Mouse (Mus musculus) stomach, postnatal 0 days (tissue): Measurements from ENCODE around the gene Rgl2. TPM values are rescaled to one million over a fixed set of nuclear protein-coding genes. Genes with fewer than 3 reads are reported as not detected.
"Not testable (repeated sequence)": the region's sequence is repeated elsewhere in the genome, so short reads cannot be mapped to it uniquely, and the experiment has no call there.

Source experiments
- ATAC-seq: fragments of 200-750 bp; cut with Nextera tagmentation; 2 replicates; pipeline ENCODE4 v1.8.0; 2017; ENCODE audit not compliant: low FRiP score, low TSS enrichment
- DNase-seq: peaks from one replicate; pipeline ENCODE4 v3.0.0-alpha.2; 2016; ENCODE audit warnings: low spot score
- H3K27ac ChIP-seq: fragments of 300-500 bp; sonication (generic); replicated peaks from 2 replicates; pipeline ENCODE4 v1.5.1; 2014; ENCODE audit warnings: mild to moderate bottlenecking, control low read depth
- H3K27me3 ChIP-seq: fragments of 300-500 bp; sonication (generic); 2 replicates; pipeline ENCODE4 v1.6.1; 2014; ENCODE audit warnings: low read length; ENCODE audit not compliant: control insufficient read depth, insufficient read depth
- H3K36me3 ChIP-seq: fragments of 300-500 bp; sonication (generic); 2 replicates; pipeline ENCODE4 v1.6.1; 2014; ENCODE audit warnings: low read length, mixed read lengths; ENCODE audit not compliant: control insufficient read depth, insufficient read depth
- H3K4me1 ChIP-seq: fragments of 300-500 bp; sonication (generic); replicated peaks from 2 replicates; pipeline ENCODE4 v1.6.1; 2014; ENCODE audit warnings: antibody characterized with exemption; ENCODE audit not compliant: control insufficient read depth, insufficient read depth
- H3K4me2 ChIP-seq: fragments of 300-500 bp; sonication (generic); replicated peaks from 2 replicates; pipeline ENCODE4 v1.6.1; 2014; ENCODE audit warnings: low read depth, mild to moderate bottlenecking, control low read depth, moderate library complexity
- H3K4me3 ChIP-seq: fragments of 300-500 bp; sonication (generic); 2 replicates; pipeline ENCODE4 v1.5.1; 2014; ENCODE audit warnings: low read depth, low read length, control low read depth
- H3K9ac ChIP-seq: fragments of 300-500 bp; sonication (generic); 2 replicates; pipeline ENCODE4 v1.6.1; 2014; ENCODE audit warnings: mild to moderate bottlenecking, low read length, control low read depth, mixed read lengths
- H3K9me3 ChIP-seq: fragments of 300-500 bp; sonication (generic); 2 replicates; pipeline ENCODE4 v1.6.1; 2016; ENCODE audit warnings: low read length; ENCODE audit not compliant: control insufficient read depth
- CTCF ChIP-seq: IDR thresholded peaks from 2 replicates; pipeline ENCODE4 v1.5.1; 2016; ENCODE audit warnings: antibody characterized with exemption, low read depth, mild to moderate bottlenecking, moderate library complexity
- EP300 ChIP-seq: optimal IDR thresholded peaks from 2 replicates; pipeline ENCODE3; 2016; ENCODE audit warnings: antibody characterized with exemption
- WGBS: fragments of 180-500 bp; shearing (Covaris S2); extraction: QIAGEN DNeasy Blood & Tissue Kit; methylation state at CpG from one replicate; pipeline ENCODE4 v1.1.7; 2014; 5-methylcytosine and 5-hydroxymethylcytosine counted together
- polyA plus RNA-seq: library from polyadenylated mRNA; unstranded; fragments of >200 nt; fragmentation: Nextera tagmentation; extraction: Ambion mirVana; gene quantifications from 2 replicates; pipeline ENCODE4 v1.2.1, GENCODE M21; 2015

Gene Rgl2
- polyA plus RNA-seq, 1 experiment from 2014 or later, result 18.6 TPM

- peak overlapping the region; percentile 50 for H3K4me3 ChIP-seq
- H3K27me3 ChIP-seq, result no peaks in the 10 kb centered on the region
- ATAC-seq (no peak), DNase-seq (no peak)
- TF ChIP-seq CTCF (no peak), EP300 (no peak)
- H3K36me3 ChIP-seq, result peaks cover 13% of the 10 kb centered on the region
- H3K4me2 ChIP-seq, result peak overlapping the region; percentile 87
- H3K9me3 ChIP-seq, result no peaks in the 10 kb centered on the region
- WGBS, result 72% methylated on average over 10 of the region's 10 CpGs
- peaks cover 6% of the 10 kb centered on the region for H3K4me1 ChIP-seq
- H3K9ac ChIP-seq, result peak overlapping the region; percentile 72
- H3K27ac ChIP-seq, result peak overlapping the region; percentile 94
Measured at GRCm38 (mm10) chr17:33950131-33950625, 20.8 kb downstream of the Rgl2 start.

GRCm38 (mm10) chr17:33951021-33951946 lies 21.9 kb downstream of the Rgl2 start, which contains the start of gene B3galt4:
TSS of gene B3galt4 (minus strand) at chr17:33951488.
- peak within 1 kb of the TSS; percentile 94 for H3K27ac ChIP-seq
- H3K4me1 ChIP-seq, result peaks cover 6% of the 10 kb centered on the region
- DNase-seq, result peak; percentile 91
- no peaks in the 10 kb centered on the region for H3K27me3 ChIP-seq
- peak within 1 kb of the TSS; percentile 72 for H3K9ac ChIP-seq
- no peaks in the 10 kb centered on the region for H3K9me3 ChIP-seq
- TF ChIP-seq CTCF, result peak; percentile 13
- TF ChIP-seq EP300, result no peak
- WGBS, result under 1% methylated on average over 40 of the region's 45 CpGs
- peaks cover 13% of the 10 kb centered on the region for H3K36me3 ChIP-seq
- H3K4me2 ChIP-seq, result peak within 1 kb of the TSS; percentile 87
- peak within 1 kb of the TSS; percentile 50 for H3K4me3 ChIP-seq
- peak; percentile 72 for ATAC-seq

GRCm38 (mm10) chr17:33952015-33952414 lies 22.7 kb downstream of the Rgl2 start:
- WGBS, result 69% methylated on average over 13 of the region's 13 CpGs
- DNase-seq, H3K27me3 ChIP-seq, H3K9me3 ChIP-seq, H3K4me1 ChIP-seq, ATAC-seq: not testable (repeated sequence)
- peak overlapping the region; percentile 50; the same call in 1 of the 2 replicates for H3K4me3 ChIP-seq
- H3K9ac ChIP-seq, result 0 out of 2 replicates have a peak overlapping the region, but pooled peaks have one; percentile 72
- peaks cover 13% of the 10 kb centered on the region for H3K36me3 ChIP-seq
- H3K27ac ChIP-seq, result peak overlapping the region; percentile 94
- H3K4me2 ChIP-seq, result peak overlapping the region; percentile 87

- 77% methylated on average over 4 of the region's 4 CpGs for WGBS
- no peak for TF ChIP-seq EP300
- no peak for TF ChIP-seq CTCF
- H3K4me2 ChIP-seq, result no peak overlapping the region
- ATAC-seq (no peak), DNase-seq (no peak)
- peaks cover 6% of the 10 kb centered on the region for H3K4me1 ChIP-seq
- peaks cover 13% of the 10 kb centered on the region for H3K36me3 ChIP-seq
- H3K27me3 ChIP-seq, result no peaks in the 10 kb centered on the region
- H3K27ac ChIP-seq, result peak overlapping the region; percentile 30; the same call in 1 of the 2 replicates
- no peak overlapping the region for H3K4me3 ChIP-seq
- no peaks in the 10 kb centered on the region for H3K9me3 ChIP-seq
- H3K9ac ChIP-seq, result no peak overlapping the region
Measured at GRCm38 (mm10) chr17:33952879-33953278, 23.5 kb downstream of the Rgl2 start.

- ATAC-seq (no peak), DNase-seq (no peak)
- TF ChIP-seq EP300 (no peak), CTCF (no peak)
- 71% methylated on average over 3 of the region's 3 CpGs for WGBS
- Histone ChIP-seq H3K27me3 (no peaks in the 10 kb centered on the region), H3K4me3 (no peak overlapping the region), H3K4me1 (peaks cover 6% of the 10 kb centered on the region), H3K36me3 (peaks cover 11% of the 10 kb centered on the region), H3K9me3 (no peaks in the 10 kb centered on the region), H3K9ac (peak overlapping the region; percentile 18; the same call in 1 of the 2 replicates), H3K27ac (peak overlapping the region; percentile 30; the same call in 1 of the 2 replicates), H3K4me2 (0 out of 2 replicates have a peak overlapping the region, but pooled peaks have one; percentile 1)
Measured at GRCm38 (mm10) chr17:33953310-33953709, 24.0 kb downstream of the Rgl2 start.
